Mouse (Mus musculus) cerebellum, postnatal 36 days (tissue): ENCODE data around the gene Rpl9-ps6.
"Not testable (repeated sequence)": the region's sequence is repeated elsewhere in the genome, so short reads cannot be mapped to it uniquely, and the experiment has no call there.

ENCODE experiments used
- DNase-seq, 2 experiments: peaks; one replicate each; pipeline ENCODE4 v3.0.0; 2021 to 2022; ENCODE audit warnings: mixed read lengths in 2 of 2

Rpl9-ps6 gene

DNA sequence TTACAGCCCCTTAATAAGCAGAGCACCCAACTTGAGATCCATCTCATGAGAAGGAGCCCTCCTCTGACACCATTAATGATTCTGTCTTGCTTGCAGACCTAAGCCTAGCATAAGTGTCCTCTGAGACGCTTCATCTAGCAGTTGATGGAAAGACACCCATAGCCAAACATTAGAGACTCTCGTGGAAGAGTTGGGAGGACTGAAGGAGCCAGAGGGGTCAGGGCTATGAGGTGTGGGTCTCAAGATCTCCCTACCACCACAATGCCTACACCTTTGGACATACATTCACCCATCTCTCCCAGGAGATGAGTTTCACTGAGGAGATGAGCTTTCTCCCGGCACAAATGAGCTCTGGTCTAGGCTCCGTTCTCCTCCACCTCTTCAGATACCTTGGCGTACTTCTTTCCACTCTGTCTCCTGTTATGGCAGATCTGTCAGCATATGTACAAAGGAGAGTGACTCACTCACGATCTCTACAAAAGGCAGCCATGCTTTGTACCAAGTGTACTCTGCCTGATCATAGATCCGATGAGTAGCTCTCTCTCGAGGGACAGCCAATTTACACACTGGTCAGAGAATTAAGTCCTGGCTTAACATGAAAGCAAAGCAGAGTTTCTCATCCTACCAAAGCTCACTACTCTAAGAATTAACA lies 14.5 kb upstream of the Rpl9-ps6 start:
- DNase-seq: no peak

GRCm38 (mm10) chr19:32480255-32480654 lies 13.9 kb upstream of the Rpl9-ps6 start:
- DNase-seq: no peak

- DNase-seq: no peak
These were observed 10.3 kb upstream of the Rpl9-ps6 start for GRCm38 (mm10) chr19:32476712-32477052.

DNA sequence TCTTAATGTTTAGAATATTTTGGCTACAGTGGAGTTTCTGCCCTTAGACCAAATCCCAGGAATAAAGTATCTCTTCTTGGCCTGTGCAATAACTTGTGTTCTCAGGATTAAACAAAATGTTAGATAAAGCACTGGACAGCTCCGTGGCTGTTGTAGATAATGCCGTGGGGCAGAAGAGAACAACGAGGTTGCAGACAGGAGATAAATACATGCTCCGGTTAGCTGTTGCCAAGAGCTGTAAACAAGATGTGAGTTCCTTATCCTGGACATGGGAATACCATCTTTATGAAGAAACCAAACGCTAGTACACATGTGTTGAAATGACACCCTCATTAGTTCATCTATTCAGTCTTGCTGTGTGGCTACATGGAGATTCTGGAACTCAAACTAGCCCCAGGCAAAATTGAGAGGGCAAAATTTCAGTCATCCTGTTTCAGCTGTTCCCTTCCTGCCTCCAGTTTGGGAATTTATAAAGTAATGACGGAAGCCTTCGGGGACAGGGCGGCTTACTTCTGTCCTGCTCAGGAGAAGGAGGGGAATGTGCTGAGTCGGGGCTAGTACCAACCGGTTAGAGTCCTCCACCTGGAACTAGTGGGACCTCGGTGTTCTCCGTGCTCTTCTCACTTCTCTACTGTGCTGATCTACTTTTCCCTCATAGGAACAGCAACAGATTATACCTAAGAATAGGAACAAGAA lies 9.8 kb upstream of the Rpl9-ps6 start:
- no peak for DNase-seq

DNA sequence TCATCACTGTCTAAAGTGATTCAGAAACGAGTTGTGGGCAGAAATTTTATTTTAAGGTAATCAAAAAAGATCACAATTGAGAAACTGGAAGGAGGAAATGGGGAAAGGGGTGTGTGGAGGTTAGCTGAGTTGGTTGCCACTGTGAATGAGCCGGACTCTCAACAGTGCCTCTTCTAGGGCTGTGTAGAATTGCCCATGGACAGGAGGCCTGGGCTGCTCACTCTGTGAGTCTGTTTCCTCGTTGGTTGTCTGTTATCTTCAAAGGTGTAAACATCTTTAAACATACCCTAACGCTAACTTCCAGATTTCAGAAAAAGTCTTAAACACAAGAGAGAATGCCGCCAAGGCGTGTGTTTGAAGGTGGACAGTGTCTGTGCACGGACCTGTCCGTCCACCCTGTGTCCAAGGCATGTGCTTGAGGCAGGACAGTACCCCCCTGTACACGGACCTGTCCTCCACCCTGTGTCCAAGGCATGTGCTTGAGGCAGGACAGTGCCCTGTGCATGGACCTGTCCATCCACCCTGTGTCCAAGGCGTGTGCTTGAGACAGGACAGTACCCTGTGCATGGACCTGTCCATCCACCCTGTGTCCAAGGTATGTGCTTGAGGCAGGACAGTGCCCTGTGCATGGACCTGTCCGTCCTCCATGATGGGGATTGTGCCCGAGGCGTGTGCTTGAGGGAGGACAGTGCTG lies 4.3 kb upstream of the Rpl9-ps6 start:
- DNase-seq: no peak

- peak in 1 of 2 experiments; percentile 63 for DNase-seq
These were observed 3.7 kb upstream of the Rpl9-ps6 start for GRCm38 (mm10) chr19:32470059-32470497.

- no peak for DNase-seq
These were observed 947 bp upstream of the Rpl9-ps6 start for GRCm38 (mm10) chr19:32467325-32467724.

GRCm38 (mm10) chr19:32465228-32465627 lies 1.1 kb downstream of the Rpl9-ps6 start:
- no peak for DNase-seq

DNA sequence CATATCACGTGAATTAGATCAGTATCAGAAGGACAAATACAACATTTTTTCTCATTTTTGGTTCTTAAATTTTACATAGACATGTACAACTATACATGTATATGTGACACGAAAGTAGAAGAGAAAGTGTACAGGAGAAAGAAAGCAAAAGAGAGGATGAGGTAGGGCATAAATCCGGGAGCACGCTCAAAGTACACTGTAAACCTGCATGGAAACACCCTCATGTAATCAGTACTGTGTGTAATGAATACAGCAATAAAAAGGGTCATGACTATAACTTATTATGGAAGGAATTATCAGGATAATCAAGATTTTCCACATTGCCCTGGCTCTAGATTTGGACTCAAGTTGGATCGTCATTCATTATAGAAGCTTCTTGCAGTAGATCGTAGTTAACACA lies 3.3 kb downstream of the Rpl9-ps6 start:
- DNase-seq: no peak

DNA sequence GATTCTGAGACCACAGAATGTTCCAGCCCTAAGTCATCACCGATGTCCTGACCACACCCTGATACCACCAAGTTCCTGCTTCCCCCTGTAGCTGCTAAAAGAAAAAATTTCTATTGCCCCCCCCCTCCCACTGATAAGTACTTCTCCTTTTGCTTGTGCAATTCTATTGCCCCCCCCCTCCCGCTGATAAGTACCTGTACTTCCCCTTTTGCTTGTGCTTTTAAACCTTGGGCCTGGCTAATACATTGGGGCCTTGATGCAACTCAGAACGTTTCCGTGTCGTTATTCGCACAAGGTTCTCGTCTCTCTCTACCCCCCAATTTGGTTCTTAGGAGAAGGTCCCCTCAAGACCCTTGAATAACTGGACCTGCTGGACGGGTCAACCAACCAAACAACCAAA lies 8.7 kb downstream of the Rpl9-ps6 start:
- DNase-seq: not testable (repeated sequence)

GRCm38 (mm10) chr19:32456744-32457143 lies 9.6 kb downstream of the Rpl9-ps6 start:
- DNase-seq: no peak

- no peak for DNase-seq
These were observed 14.1 kb downstream of the Rpl9-ps6 start for GRCm38 (mm10) chr19:32452231-32452630.

DNA sequence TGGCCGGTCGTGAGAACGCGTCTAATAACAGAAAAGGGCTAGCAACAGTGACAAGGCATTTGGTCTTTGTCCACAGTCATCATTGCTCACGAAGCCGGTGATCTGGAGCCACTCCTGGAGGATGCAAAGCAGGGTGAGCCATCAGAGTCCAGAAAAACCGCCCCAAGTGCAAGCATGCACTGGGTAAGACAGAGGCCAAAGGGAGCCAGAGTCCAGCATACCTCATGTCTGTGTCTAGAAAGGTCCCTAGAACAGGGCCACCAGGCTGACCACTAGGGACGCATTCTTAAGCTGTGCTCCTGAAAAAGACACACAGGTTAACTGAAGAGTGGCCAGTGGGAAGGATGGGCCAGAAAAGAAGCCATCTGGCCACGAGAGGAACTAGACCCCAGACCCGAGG lies 17.4 kb downstream of the Rpl9-ps6 start:
- DNase-seq: no peak

GRCm38 (mm10) chr19:32441568-32441967 lies 24.8 kb downstream of the Rpl9-ps6 start:
- DNase-seq: peak; percentile 25 to 27

DNA sequence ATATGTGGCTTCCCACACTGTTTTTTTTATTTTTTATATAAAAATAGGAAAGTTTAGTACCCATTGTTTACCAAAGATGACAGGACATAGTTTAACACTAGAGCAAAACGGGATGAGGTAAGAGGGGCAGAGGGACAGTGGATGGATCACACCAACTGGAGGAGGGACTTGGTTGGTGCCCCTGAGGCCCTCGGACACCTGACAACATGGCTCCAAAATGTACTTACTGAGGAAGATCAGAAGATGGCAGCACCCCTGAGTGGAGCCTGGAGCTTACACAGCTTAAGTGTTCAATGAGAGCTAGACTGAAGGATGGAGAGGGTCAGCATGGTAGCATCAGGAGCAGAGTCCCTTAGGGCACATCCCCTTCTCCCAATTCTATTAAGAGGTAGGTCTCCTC lies 27.0 kb downstream of the Rpl9-ps6 start:
- no peak for DNase-seq

DNA sequence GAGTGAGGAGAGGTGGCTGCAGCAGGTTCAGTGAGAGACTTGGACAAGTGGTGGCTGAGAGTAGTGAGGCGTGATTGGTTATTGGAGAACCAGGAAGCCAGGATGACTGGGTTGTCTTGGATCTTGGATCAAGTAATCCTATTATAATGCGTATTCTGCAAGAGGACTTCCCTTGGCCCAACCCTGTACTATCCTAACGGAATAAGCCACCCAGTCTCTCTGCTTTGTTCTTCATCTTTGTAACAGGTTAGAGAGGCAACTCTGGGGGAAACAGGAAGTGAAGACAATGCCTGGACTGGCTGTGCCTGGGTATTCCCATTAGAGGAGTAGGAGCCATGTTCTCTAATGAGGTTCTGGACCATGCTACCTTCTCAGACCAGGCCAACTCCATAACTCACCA lies 40.5 kb downstream of the Rpl9-ps6 start:
- no peak for DNase-seq

DNA sequence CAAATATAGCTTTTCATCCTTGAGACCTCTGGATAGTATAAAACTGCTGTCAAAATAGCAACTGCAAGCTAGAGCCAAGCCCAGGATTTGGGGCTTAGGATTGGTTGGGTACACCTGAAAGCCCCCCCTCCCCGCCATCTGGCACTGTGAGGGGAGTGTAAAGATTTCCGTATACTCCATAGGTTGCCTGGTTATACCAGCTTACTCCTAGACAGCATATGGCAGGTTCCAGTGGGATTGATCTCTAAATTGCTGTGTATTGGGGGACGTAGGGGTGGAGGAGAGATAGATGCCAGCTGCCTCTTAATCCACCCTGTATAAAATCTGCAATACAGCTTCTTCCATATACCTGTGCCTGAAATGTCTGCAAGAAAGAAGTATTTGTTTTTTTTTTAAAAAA lies 41.7 kb downstream of the Rpl9-ps6 start:
- no peak for DNase-seq

DNA sequence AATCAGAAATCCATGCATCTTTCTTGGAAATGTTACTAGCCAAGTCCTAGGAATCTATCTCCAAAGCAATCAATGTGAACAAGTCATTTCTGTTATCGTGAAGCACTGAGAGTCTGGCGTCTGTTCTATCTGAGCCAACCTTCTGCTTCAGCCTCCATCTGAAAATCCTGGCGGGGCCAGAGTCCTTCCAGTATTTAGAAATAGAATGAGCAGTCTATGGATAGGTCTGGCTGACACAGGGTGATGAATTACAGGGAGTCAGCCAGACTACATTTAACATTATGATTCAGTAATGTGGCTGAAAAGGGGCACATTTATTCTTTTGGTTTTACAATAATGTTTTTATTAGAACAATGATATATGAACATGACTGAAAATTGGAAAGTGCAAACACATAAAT lies 47.3 kb downstream of the Rpl9-ps6 start:
- no peak for DNase-seq

DNA sequence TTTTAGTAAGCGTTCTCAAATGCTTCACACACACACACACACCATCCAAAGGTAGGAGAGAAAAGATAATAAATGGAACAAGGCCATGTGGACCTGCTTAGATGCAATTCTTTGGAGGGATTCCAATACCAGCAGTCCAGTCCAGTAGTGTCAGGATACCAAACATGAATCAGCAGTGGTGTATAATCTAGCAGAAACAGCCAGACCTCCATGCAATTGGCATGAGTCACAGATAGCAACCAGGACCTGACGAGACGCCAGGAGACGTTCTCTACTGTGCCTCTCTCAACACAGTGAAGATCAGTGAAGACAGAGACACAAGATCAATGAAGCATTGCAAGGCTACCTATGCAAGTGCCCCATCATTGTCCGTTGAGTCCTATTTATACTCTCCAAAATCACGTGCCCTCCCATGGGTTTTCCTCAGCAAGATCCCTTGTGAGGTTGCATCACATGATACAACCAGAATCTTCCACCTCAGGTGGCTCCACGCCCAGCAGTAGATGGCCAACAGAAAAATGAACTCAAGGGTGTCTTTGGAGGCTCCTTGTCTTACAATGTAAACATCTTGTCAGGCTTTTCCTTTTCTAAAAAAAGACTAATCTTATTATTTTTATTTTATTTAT lies 49.6 kb downstream of the Rpl9-ps6 start:
- no peak for DNase-seq
